Mouse (Mus musculus): ENCODE results near the gene Stard9.

Gene Stard9

DNA sequence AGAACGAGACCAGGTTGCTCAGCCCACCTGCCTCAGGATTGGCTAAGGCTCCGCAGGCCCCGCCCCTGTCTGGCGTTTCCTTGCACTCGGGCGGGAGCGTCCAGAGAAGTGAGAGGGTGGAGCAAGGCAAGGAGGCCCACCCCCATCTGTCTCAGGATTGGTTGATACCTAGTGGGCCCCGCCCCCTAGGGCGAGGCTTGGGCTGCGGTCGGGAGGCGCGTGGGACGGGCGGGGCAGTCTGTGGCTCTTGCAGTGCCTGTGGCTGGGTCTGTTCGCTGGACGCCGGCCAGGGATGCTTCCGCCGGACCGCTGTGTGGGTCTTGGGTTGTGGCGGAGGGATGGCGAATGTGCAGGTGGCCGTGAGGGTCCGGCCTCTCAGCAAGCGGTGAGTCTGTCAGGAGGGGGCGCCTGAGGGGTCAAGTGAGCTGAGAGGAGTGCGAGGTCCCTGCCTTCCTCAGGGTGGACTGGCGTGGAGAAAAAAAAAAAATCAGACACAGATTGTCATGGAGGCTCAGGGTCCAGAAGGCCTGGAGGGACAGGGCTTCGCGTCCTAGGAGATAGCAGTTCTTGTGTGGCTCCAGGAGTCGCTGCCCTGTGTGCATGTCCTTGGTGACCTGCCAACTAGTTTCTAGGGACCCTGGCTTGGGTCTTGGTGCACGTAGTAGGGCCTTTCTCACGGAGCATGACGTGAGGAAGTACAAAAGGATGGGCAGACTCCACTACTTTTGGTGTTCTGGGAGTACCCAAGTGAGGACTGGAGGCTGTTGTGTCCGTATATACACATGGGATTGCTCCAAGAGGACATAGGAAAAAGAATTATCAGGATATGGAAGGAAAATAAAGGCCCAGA is at the start of gene Stard9:
Gene Stard9 (plus strand): TSS at position 236 of the 850 bp plus-strand sequence.
- peak; percentile 99 for DNase-seq

DNA sequence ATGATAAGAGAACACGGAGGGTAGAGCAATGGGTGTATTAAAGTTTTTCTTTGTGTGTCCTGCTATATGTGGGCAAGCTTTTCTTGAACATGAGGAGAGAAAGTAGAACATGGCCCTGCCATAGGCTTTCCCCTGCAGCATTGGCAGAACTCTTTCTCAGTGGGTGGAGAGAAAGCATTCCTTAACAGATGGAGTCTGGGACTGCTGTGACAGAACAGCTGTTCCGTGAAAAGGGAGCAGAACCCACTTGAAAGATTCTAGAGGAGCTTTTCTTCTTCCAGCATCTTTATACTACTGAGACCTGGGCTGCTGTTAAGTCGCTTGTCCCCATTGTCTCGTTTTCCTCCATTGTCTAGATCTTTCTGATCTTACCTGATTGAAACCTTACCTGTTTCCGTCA is 39.2 kb upstream of the Stard9 start:
- DNase-seq = no peak

GRCm38 (mm10) chr2:120592227-120592626 is 36.7 kb upstream of the Stard9 start:
- DNase-seq = peak; percentile 20 to 51

GRCm38 (mm10) chr2:120597734-120598133 is 31.2 kb upstream of the Stard9 start:
- no peak for DNase-seq

- DNase-seq = no peak
These were observed 29.4 kb upstream of the Stard9 start for GRCm38 (mm10) chr2:120599506-120599905.

DNA sequence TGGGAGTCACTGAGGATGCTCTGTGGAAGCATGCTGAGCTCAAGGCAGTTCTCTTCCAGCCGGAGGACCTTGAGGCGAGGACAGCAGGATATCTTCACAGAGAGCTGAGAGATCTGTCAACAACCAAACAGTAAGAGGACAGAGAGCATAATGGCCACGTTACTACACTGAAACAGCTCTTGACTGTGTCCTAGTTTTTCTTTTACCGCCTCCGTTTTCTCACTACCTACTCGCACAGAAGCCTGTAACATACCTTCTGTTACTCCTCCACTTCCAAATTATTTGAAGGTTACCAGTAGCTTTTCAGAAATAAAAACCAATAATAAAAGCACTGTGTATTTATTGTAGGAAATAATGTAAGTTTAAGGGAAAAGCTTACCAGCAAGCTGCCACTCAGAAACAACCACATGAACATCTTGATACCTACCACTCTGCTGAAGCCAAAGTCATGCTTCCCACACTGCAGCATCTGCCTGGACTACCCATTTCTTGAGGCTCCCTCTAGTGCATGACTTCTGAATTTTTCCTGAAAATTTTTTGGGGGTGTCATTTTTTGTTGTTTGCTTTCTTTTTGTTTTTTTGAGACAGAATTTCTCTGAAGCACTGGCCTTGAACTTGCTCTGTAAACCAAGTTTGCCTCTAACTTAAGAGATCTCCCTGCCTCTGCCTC is 22.8 kb upstream of the Stard9 start:
- DNase-seq = peak in 1 of 2 experiments; percentile 13

- DNase-seq = peak; percentile 91 to 95
These were observed 19.8 kb upstream of the Stard9 start, which contains the start of the genes Haus2 and Lrrc57 for GRCm38 (mm10) chr2:120608830-120609723. Haus2 (plus strand) TSS chr2:120609383. Lrrc57 (minus strand) TSS chr2:120609520.

DNA sequence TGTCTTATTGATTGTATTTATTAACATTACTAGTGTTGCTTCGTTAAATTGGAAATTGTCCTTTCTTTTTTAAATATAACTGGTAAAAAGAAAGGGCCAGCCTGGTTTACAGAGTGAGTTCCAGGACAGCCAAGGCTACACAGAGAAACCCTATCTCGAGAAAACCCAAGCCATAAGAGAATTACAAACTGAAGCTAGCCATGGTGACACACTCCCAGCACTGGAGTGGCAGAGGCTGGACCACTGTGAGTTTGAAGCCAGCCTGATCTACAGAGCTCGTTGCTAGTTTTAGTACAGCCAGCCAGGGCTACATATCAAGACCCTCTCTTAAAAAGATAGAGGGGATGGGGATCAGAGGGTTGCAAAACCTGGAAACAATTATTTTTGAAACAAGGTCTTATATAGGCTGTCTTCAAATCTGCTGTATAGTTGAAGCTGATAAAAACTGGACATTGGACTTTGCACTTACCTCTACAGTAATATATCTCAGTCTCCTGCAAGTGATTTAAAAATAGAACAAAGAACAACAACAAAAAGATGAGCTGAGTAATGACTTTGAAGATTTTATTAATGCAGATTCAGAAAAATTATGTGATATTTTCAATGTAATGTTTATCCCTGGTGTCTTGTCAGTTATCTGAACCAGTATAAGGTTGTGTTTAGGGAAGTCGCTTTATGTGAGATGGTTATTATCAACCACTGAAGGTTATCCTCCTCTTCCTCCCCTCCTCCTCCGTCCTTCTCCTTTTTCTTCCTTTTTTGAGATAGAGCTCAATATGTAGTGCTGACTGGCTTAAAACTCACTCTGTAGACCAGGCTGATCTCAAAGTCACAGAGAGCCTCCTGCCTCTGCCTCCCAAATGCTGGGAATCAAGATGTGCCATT is 12.4 kb upstream of the Stard9 start:
- no peak for DNase-seq

DNA sequence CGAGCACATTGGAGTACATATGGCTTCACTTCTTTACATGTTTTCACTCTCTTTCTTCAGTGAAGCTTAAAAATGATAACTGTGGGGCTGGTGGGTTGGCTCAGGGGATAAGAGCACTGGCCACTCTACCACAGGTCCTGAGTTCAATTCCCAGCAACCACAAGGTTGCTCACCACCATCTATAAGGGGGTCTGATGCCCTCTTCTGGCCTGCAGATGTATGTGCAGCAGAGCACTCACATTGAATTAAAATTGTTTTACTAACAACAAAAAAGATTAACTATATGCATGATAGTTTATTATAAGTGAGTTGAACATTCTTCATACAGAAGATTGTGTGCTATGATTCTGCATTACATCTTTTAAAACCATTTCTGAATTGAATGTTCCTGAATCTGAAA is 9.4 kb upstream of the Stard9 start:
- DNase-seq = no peak

- DNase-seq = no peak
These were observed 6.0 kb upstream of the Stard9 start for GRCm38 (mm10) chr2:120622920-120623319.

GRCm38 (mm10) chr2:120628076-120628865 is 650 bp upstream of the Stard9 start:
- no peak for DNase-seq

GRCm38 (mm10) chr2:120630246-120630645 is 1.3 kb downstream of the Stard9 start:
- no peak for DNase-seq

DNA sequence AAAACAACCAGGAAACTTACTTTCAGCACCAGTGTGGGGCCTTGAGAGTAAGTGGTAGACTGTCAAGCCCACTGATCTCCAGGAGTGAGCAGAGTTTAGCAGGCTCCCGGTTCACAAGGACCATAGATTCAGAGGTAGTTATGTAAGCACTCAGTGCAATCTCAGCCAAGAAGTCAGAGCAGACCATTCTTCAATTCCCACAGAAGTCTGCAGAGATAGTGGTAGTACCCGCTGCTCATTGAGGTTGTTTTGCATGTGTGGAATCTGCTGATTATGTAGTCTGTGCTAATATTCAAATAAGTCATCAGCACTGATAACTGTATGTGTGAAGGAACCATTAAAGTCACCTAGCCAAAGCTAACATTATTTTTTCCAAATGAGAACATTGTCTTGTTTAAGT is 1.7 kb downstream of the Stard9 start:
- no peak for DNase-seq

- no peak for DNase-seq
These were observed 2.6 kb downstream of the Stard9 start for GRCm38 (mm10) chr2:120631521-120631920.

DNA sequence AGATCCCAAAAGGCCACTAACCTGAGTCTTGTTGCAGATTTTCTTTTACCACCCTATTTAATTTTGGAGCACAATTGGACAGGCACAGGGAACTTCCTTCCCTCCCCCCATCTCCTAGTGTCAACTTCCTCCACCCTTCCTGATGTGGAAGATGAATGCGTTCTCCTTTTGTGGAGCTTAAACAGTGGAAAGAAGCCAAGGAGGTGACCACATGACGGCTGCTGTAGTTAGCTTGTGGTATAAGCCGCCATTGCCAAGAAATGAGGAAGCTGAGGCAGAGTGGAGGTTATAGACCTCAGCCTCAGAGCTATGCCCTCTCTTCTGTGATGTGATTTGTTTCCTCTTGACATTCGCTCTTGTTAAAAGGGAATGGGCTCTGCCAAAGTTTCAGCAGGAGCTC is 3.0 kb downstream of the Stard9 start:
- peak; percentile 56 to 62 for DNase-seq

- no peak for DNase-seq
These were observed 11.9 kb downstream of the Stard9 start for GRCm38 (mm10) chr2:120640835-120641234.

DNA sequence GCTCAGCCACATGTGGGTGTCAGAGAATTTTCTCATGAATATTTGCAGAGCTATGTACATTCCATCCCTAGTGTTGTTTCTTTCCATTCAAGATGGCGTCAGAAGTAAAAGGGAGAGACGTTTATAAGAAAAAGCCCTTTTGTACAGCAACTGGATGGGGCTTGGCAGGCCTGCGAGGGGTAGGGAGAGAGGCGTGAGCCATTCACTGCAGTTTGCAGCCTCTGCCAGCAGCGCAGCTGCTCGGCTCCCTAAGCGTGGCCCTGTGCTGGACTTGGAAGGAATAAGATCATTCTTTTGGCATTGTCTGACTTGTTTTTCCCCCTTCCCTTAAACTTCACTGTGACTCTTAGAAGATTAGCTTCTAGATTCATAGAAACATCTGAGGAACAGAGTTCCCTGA is 14.9 kb downstream of the Stard9 start:
- DNase-seq = peak; percentile 24 to 47

GRCm38 (mm10) chr2:120646777-120647176 is 17.9 kb downstream of the Stard9 start:
- no peak for DNase-seq

DNA sequence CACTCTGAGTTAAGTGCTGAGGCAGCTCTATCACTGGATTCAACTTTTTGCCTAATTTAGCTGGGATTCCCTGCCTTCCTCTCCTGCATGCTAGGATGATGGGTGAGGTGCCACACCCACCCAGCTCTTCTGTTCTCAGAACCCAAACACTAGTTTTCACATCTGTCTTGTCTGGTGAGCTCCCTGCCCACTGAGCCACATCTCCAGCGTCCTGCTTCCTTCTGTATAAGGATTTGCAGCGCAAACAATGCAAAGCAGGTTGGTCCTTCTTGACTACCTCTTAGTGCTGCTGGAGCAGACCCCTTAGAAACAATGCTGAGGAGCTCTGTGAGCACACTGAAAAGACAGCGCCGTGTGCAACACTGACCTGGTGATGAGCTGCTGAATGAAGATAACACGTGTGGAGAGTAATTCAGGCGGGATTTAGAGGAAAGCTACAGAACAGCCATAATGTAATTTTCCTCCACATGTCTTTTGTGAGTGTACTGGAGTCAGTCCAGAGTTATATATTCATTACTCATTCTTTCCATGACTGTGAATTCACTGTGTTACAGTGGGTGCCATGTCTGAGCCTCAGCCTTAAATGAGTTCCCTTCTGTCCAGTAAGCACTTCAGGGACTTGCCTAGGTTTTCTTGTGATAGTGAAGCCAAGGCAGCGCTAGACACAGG is 23.5 kb downstream of the Stard9 start:
- DNase-seq = peak in 1 of 2 experiments; percentile 5

DNA sequence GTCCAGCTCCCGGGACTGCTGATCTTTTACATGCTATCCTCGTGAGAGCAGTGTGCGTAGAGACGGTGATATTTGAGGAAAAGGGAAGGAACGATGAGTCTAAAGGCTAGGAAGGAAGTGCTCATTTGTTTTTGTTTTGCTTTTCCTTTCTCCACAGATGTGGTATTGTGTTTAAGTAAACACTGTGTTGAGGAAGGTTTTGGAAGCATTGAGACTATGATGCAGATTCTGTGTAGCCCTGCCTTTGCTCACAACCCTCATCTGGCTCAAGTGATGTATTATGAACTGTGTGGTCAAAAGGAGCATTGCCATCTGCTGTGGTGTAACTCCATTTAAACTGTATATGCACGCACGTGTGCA is 24.0 kb downstream of the Stard9 start:
- DNase-seq = no peak

- no peak for DNase-seq
These were observed 25.8 kb downstream of the Stard9 start for GRCm38 (mm10) chr2:120654693-120655092.

Data from kidney, postnatal 25 days (tissue).